In the genomic region with DNA sequence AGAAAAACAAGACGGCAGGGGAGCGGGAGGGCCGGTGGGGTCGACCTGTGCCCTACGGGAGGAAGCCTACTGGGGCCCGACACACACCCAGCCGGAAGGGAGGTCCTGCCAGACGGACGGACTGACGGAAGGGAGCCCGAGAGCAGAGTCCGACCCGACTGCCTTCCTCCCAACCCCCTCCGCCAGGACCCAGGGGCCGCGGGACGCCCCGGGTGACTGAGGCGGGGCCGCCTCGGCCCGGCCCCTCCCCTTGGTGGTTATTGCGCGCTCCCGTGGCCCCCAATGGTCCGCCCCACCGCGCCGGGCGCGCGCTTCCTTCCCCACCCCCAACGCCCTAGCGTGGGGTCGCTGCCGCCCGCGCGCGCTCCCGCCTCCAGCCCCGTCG, we compare ENCODE assay signal across 9 mouse cellular contexts. TPM values are rescaled to one million over a fixed set of nuclear protein-coding genes. Genes with fewer than 3 reads are reported as not detected.
DNase-seq lines count a peak whose midpoint lies in the region; ATAC-seq and TF ChIP-seq lines count a peak whose summit lies in the region.
"Had no signal": no experiment of that assay in that cellular context is flagged by ENCODE, and none has a peak within 500 bp of the region (broad histone marks: within the 10 kb centered on the region; RNA-seq: fewer than 3 reads in every experiment).

No protein-coding gene starts in this region.

- WGBS in embryonic facial prominence, embryonic 15.5 days = under 1% methylated on average over 38 of the region's 43 CpGs
- 0% methylated on average over 25 of the region's 43 CpGs for WGBS in heart, embryonic 11.5 days (ENCODE audit: insufficient replicate concordance)
- 0% methylated on average over 28 of the region's 43 CpGs for WGBS in kidney, embryonic 15.5 days
- 1% methylated on average over 39 of the region's 43 CpGs for WGBS in liver, embryonic 15.5 days (ENCODE audit: insufficient replicate concordance)
- WGBS in neural tube, embryonic 13.5 days = under 1% methylated on average over 36 of the region's 43 CpGs
- WGBS in thymus, adult 2 months = under 1% methylated on average over 43 of the region's 43 CpGs

- H3K27me3 ChIP-seq in embryonic facial prominence, embryonic 15.5 days = no peaks in the 10 kb centered on the region
- H3K27me3 ChIP-seq in heart, embryonic 11.5 days (ENCODE audit: control insufficient read depth, insufficient read depth, low read length) = no peaks in the 10 kb centered on the region
- H3K27me3 ChIP-seq in kidney, embryonic 15.5 days = no peaks in the 10 kb centered on the region
- H3K27me3 ChIP-seq in liver, embryonic 15.5 days = no peaks in the 10 kb centered on the region
- H3K27me3 ChIP-seq in neural tube, embryonic 13.5 days = no peaks in the 10 kb centered on the region
- H3K27me3 ChIP-seq in thymus, adult 2 months (ENCODE audit: control insufficient read depth, insufficient read depth, low read length) = no peaks in the 10 kb centered on the region

- DNase-seq in CD8-positive naive resting alpha-beta T cell, adult 2 months (ENCODE audit: low read depth in 2 of 2, low spot score in 2 of 2) = peak; percentile 67 to 75
- DNase-seq in brain, adult 2 months (ENCODE audit: low read depth, low spot score) = peak; percentile 84
- peak; percentile 86 for DNase-seq in thymus, adult 2 months

- H3K27ac ChIP-seq in embryonic facial prominence, embryonic 15.5 days (replicated peaks) = peak overlapping the region; percentile 97
- peak overlapping the region; percentile 98 for H3K27ac ChIP-seq in heart, embryonic 11.5 days (ENCODE audit: low read depth, low read length)
- peak overlapping the region; percentile 99 for H3K27ac ChIP-seq in kidney, embryonic 15.5 days
- peak overlapping the region; percentile 94 for H3K27ac ChIP-seq in liver, embryonic 15.5 days (replicated peaks)
- peak overlapping the region; percentile 98 for H3K27ac ChIP-seq in neural tube, embryonic 13.5 days (replicated peaks)
- H3K27ac ChIP-seq in thymus, adult 2 months (ENCODE audit: control insufficient read depth, insufficient read depth, low read length) = peak overlapping the region; percentile 89

- peak overlapping the region; percentile 43 for H3K9ac ChIP-seq in embryonic facial prominence, embryonic 15.5 days
- H3K9ac ChIP-seq in heart, embryonic 11.5 days (ENCODE audit: low read depth, low read length) = peak overlapping the region; percentile 93
- peak overlapping the region; percentile 79 for H3K9ac ChIP-seq in kidney, embryonic 15.5 days
- H3K9ac ChIP-seq in liver, embryonic 15.5 days = peak overlapping the region; percentile 91
- peak overlapping the region; percentile 91 for H3K9ac ChIP-seq in neural tube, embryonic 13.5 days

- TF ChIP-seq CTCF in thymus, adult 2 months (IDR thresholded peaks at IDR 0.05; ENCODE audit: borderline replicate concordance, control insufficient read depth, extremely low read depth, insufficient read depth, low read length, poor library complexity) = 0 out of 2 replicates have a peak, but pooled peaks have one; percentile 39

- no peaks in the 10 kb centered on the region for H3K9me3 ChIP-seq in embryonic facial prominence, embryonic 15.5 days (replicated peaks)
- no peaks in the 10 kb centered on the region for H3K9me3 ChIP-seq in heart, embryonic 11.5 days (replicated peaks; ENCODE audit: control insufficient read depth, low read length)
- no peaks in the 10 kb centered on the region for H3K9me3 ChIP-seq in kidney, embryonic 15.5 days (replicated peaks)
- H3K9me3 ChIP-seq in liver, embryonic 15.5 days (replicated peaks) = no peaks in the 10 kb centered on the region
- H3K9me3 ChIP-seq in neural tube, embryonic 13.5 days = no peaks in the 10 kb centered on the region

- ATAC-seq in embryonic facial prominence, embryonic 15.5 days (ENCODE audit: insufficient number of reproducible peaks, low FRiP score, low TSS enrichment, low read depth) = peak; percentile 77
- peak; percentile 81 for ATAC-seq in heart, embryonic 11.5 days (replicated peaks; ENCODE audit: insufficient number of reproducible peaks, low FRiP score, low TSS enrichment)
- ATAC-seq in kidney, embryonic 15.5 days (replicated peaks; ENCODE audit: low FRiP score) = peak; percentile 84
- ATAC-seq in liver, embryonic 15.5 days (ENCODE audit: insufficient read depth) = peak; percentile 71
- ATAC-seq in neural tube, embryonic 13.5 days (ENCODE audit: low read depth) = peak; percentile 51

- peak; percentile 83 for TF ChIP-seq POLR2A in thymus, adult 2 months (IDR thresholded peaks at IDR 0.05; ENCODE audit: control insufficient read depth, extremely low read depth, insufficient read depth, low read length, poor library complexity)

- H3K4me3 ChIP-seq in embryonic facial prominence, embryonic 15.5 days (replicated peaks) = peak overlapping the region; percentile 60
- peak overlapping the region; percentile 78 for H3K4me3 ChIP-seq in heart, embryonic 11.5 days (ENCODE audit: low read depth, low read length)
- peak overlapping the region; percentile 72 for H3K4me3 ChIP-seq in kidney, embryonic 15.5 days (replicated peaks)
- peak overlapping the region; percentile 84 for H3K4me3 ChIP-seq in liver, embryonic 15.5 days (replicated peaks)
- H3K4me3 ChIP-seq in neural tube, embryonic 13.5 days = peak overlapping the region; percentile 73
- peak overlapping the region; percentile 95 for H3K4me3 ChIP-seq in thymus, adult 2 months (ENCODE audit: control insufficient read depth, insufficient read depth, low read length)

- peaks cover 17% of the 10 kb centered on the region for H3K36me3 ChIP-seq in embryonic facial prominence, embryonic 15.5 days
- H3K36me3 ChIP-seq in heart, embryonic 11.5 days (ENCODE audit: control insufficient read depth, insufficient read depth, low read length) = peaks cover 7% of the 10 kb centered on the region; the same call in 1 of the 2 replicates
- peaks cover 39% of the 10 kb centered on the region for H3K36me3 ChIP-seq in kidney, embryonic 15.5 days
- H3K36me3 ChIP-seq in liver, embryonic 15.5 days (replicated peaks) = peaks cover 26% of the 10 kb centered on the region
- peaks cover 47% of the 10 kb centered on the region for H3K36me3 ChIP-seq in neural tube, embryonic 13.5 days
- no peaks in the 10 kb centered on the region for H3K36me3 ChIP-seq in thymus, adult 2 months (ENCODE audit: control insufficient read depth, insufficient read depth, low read length)

- peak overlapping the region; percentile 70 for H3K4me2 ChIP-seq in embryonic facial prominence, embryonic 15.5 days (replicated peaks)
- peak overlapping the region; percentile 82 for H3K4me2 ChIP-seq in heart, embryonic 11.5 days
- peak overlapping the region; percentile 86 for H3K4me2 ChIP-seq in kidney, embryonic 15.5 days
- peak overlapping the region; percentile 95 for H3K4me2 ChIP-seq in liver, embryonic 15.5 days
- H3K4me2 ChIP-seq in neural tube, embryonic 13.5 days = peak overlapping the region; percentile 75

- peaks cover 59% of the 10 kb centered on the region for H3K4me1 ChIP-seq in embryonic facial prominence, embryonic 15.5 days
- H3K4me1 ChIP-seq in heart, embryonic 11.5 days (ENCODE audit: control insufficient read depth, insufficient read depth, low read length) = peaks cover 31% of the 10 kb centered on the region
- peaks cover 57% of the 10 kb centered on the region for H3K4me1 ChIP-seq in kidney, embryonic 15.5 days
- peaks cover 63% of the 10 kb centered on the region for H3K4me1 ChIP-seq in liver, embryonic 15.5 days (replicated peaks)
- peaks cover 55% of the 10 kb centered on the region for H3K4me1 ChIP-seq in neural tube, embryonic 13.5 days (replicated peaks)
- peaks cover 46% of the 10 kb centered on the region for H3K4me1 ChIP-seq in thymus, adult 2 months (replicated peaks; ENCODE audit: control insufficient read depth, insufficient read depth, low read length)

RNA-seq across cellular contexts. Expression of a gene that starts 0.4 kb away (rescaled TPM):
- polyA plus RNA-seq in embryonic facial prominence, embryonic 15.5 days (2015; fragmentation: Nextera tagmentation; extraction: Ambion mirVana) = 83.0 and 86.7 TPM in 2 replicates
- 27.4 and 29.0 TPM in 2 replicates for polyA plus RNA-seq in heart, embryonic 11.5 days (2014; fragmentation: Nextera tagmentation; extraction: Ambion mirVana)
- polyA plus RNA-seq in kidney, embryonic 15.5 days (2015; fragmentation: Nextera tagmentation; extraction: Ambion mirVana) = 65.4 and 74.9 TPM in 2 replicates
- polyA plus RNA-seq in liver, embryonic 15.5 days (2015; fragmentation: Nextera tagmentation; extraction: Ambion mirVana) = 29.2 and 37.3 TPM in 2 replicates
- 78.8 and 89.1 TPM in 2 replicates for polyA plus RNA-seq in neural tube, embryonic 13.5 days (2015; fragmentation: Nextera tagmentation; extraction: Ambion mirVana)
- 116 and 125 TPM in 2 replicates for polyA plus RNA-seq in thymus, adult 2 months (2012; rRNA removed)

RNA-seq across cellular contexts. Expression of a gene that starts 12.5 kb away (rescaled TPM):
- 72.4 and 73.1 TPM in 2 replicates for polyA plus RNA-seq in embryonic facial prominence, embryonic 15.5 days (2015; fragmentation: Nextera tagmentation; extraction: Ambion mirVana)
- polyA plus RNA-seq in heart, embryonic 11.5 days (2014; fragmentation: Nextera tagmentation; extraction: Ambion mirVana) = 44.3 and 49.7 TPM in 2 replicates
- 60.1 and 66.8 TPM in 2 replicates for polyA plus RNA-seq in kidney, embryonic 15.5 days (2015; fragmentation: Nextera tagmentation; extraction: Ambion mirVana)
- polyA plus RNA-seq in liver, embryonic 15.5 days (2015; fragmentation: Nextera tagmentation; extraction: Ambion mirVana) = 21.2 and 23.0 TPM in 2 replicates
- 114 and 125 TPM in 2 replicates for polyA plus RNA-seq in neural tube, embryonic 13.5 days (2015; fragmentation: Nextera tagmentation; extraction: Ambion mirVana)
- polyA plus RNA-seq in thymus, adult 2 months (2012; rRNA removed) = 127 and 136 TPM in 2 replicates

RNA-seq across cellular contexts. Expression of a gene that starts 12.7 kb away (rescaled TPM):
- 2.1 and 4.7 TPM in 2 replicates for polyA plus RNA-seq in embryonic facial prominence, embryonic 15.5 days (2015; fragmentation: Nextera tagmentation; extraction: Ambion mirVana)
- polyA plus RNA-seq in heart, embryonic 11.5 days (2014; fragmentation: Nextera tagmentation; extraction: Ambion mirVana) = 0.13 TPM in 1 of 2 replicates, not detected in the other
- polyA plus RNA-seq in kidney, embryonic 15.5 days (2015; fragmentation: Nextera tagmentation; extraction: Ambion mirVana) = 0.10 TPM in 1 of 2 replicates, not detected in the other
- not detected in 2 replicates for polyA plus RNA-seq in liver, embryonic 15.5 days (2015; fragmentation: Nextera tagmentation; extraction: Ambion mirVana)
- polyA plus RNA-seq in neural tube, embryonic 13.5 days (2015; fragmentation: Nextera tagmentation; extraction: Ambion mirVana) = 0.21 TPM in 1 of 2 replicates, not detected in the other
- 0.11 TPM in 1 of 2 replicates, not detected in the other for polyA plus RNA-seq in thymus, adult 2 months (2012; rRNA removed)
- polyA plus RNA-seq: large intestine, adult 2 months had no signal

RNA-seq across cellular contexts. Expression of a gene that starts 14.7 kb away (rescaled TPM):
- polyA plus RNA-seq in embryonic facial prominence, embryonic 15.5 days (2015; fragmentation: Nextera tagmentation; extraction: Ambion mirVana) = 1.9 TPM in 1 of 2 replicates, not detected in the other
- polyA plus RNA-seq in heart, embryonic 11.5 days (2014; fragmentation: Nextera tagmentation; extraction: Ambion mirVana) = 0.67 TPM in 1 of 2 replicates, not detected in the other
- 1.3 TPM in 1 of 2 replicates, not detected in the other for polyA plus RNA-seq in kidney, embryonic 15.5 days (2015; fragmentation: Nextera tagmentation; extraction: Ambion mirVana)
- not detected in 2 replicates for polyA plus RNA-seq in liver, embryonic 15.5 days (2015; fragmentation: Nextera tagmentation; extraction: Ambion mirVana)
- 0.35 TPM in 1 of 2 replicates, not detected in the other for polyA plus RNA-seq in neural tube, embryonic 13.5 days (2015; fragmentation: Nextera tagmentation; extraction: Ambion mirVana)
- polyA plus RNA-seq in thymus, adult 2 months (2012; rRNA removed) = 0.19 TPM in 1 of 2 replicates, not detected in the other
- polyA plus RNA-seq: large intestine, adult 2 months had no signal

RNA-seq across cellular contexts. Expression of a gene that starts 14.7 kb away (rescaled TPM):
- 37.4 and 53.5 TPM in 2 replicates for polyA plus RNA-seq in embryonic facial prominence, embryonic 15.5 days (2015; fragmentation: Nextera tagmentation; extraction: Ambion mirVana)
- 0.34 and 0.44 TPM in 2 replicates for polyA plus RNA-seq in heart, embryonic 11.5 days (2014; fragmentation: Nextera tagmentation; extraction: Ambion mirVana)
- 18.3 and 20.3 TPM in 2 replicates for polyA plus RNA-seq in kidney, embryonic 15.5 days (2015; fragmentation: Nextera tagmentation; extraction: Ambion mirVana)
- 0.61 and 1.5 TPM in 2 replicates for polyA plus RNA-seq in liver, embryonic 15.5 days (2015; fragmentation: Nextera tagmentation; extraction: Ambion mirVana)
- polyA plus RNA-seq in neural tube, embryonic 13.5 days (2015; fragmentation: Nextera tagmentation; extraction: Ambion mirVana) = 9.7 and 13.9 TPM in 2 replicates
- 4.0 and 5.2 TPM in 2 replicates for polyA plus RNA-seq in thymus, adult 2 months (2012; rRNA removed)

Comparison
In these comparisons a context has a peak if more than half of its experiments do, and no peak if none do; other contexts are left out.
1. Peak in every context shown above with its lines: DNase-seq, ATAC-seq, H3K4me3 ChIP-seq and H3K27ac ChIP-seq.
2. H3K9ac ChIP-seq: peak in every context shown above with its lines; median percentile 93 in heart, embryonic 11.5 days; 91 in liver, embryonic 15.5 days; 91 in neural tube, embryonic 13.5 days; 79 in kidney, embryonic 15.5 days; 43 in embryonic facial prominence, embryonic 15.5 days.